Mouse (Mus musculus) spleen, adult 2 months (tissue): ENCODE measurements at regions not wholly inside any gene's neighbourhood (a gene's known extent, or its start where the extent isn't known, plus 50 kb on each side); places are given as distances from the start of the nearest gene placed in this dataset.

Source experiments
- DNase-seq, 2 experiments: peaks; one replicate each; pipeline versions ENCODE4 v3.0.0 to v3.0.0-alpha.2; 2012 to 2021; ENCODE audit warnings: low spot score in 2 of 2, low read depth in 1 of 2
- H3K27ac ChIP-seq: fragments of 200-500 bp; 2 replicates; pipeline ENCODE4 v1.5.1; 2012; ENCODE audit warnings: low read length, inconsistent platforms; ENCODE audit not compliant: insufficient read depth
- H3K27me3 ChIP-seq: fragments of 200-500 bp; 2 replicates; pipeline ENCODE4 v1.6.1; 2012; ENCODE audit warnings: mild to moderate bottlenecking, moderate library complexity, low read length, inconsistent platforms; ENCODE audit not compliant: control insufficient read depth, insufficient read depth
- H3K36me3 ChIP-seq: fragments of 200-500 bp; 2 replicates; pipeline ENCODE4 v1.6.1; 2012; ENCODE audit warnings: mild to moderate bottlenecking, low read length, inconsistent platforms; ENCODE audit not compliant: control insufficient read depth, insufficient read depth
- H3K4me1 ChIP-seq: fragments of 200-500 bp; 2 replicates; pipeline ENCODE4 v1.6.1; 2011; ENCODE audit warnings: inconsistent platforms; ENCODE audit not compliant: control insufficient read depth, insufficient read depth, insufficient read length
- H3K4me3 ChIP-seq: fragments of 200-500 bp; 2 replicates; pipeline ENCODE4 v1.5.1; 2011; ENCODE audit warnings: mild to moderate bottlenecking, inconsistent platforms; ENCODE audit not compliant: insufficient read depth, insufficient read length; ENCODE audit errors: extremely low read depth
- CTCF ChIP-seq: fragments of 200-500 bp; IDR thresholded peaks from 2 replicates; pipeline ENCODE4 v1.5.1; 2011; ENCODE audit warnings: mild to moderate bottlenecking, inconsistent platforms; ENCODE audit not compliant: insufficient read depth, insufficient read length, insufficient replicate concordance; ENCODE audit errors: extremely low read depth
- POLR2A ChIP-seq: fragments of 200-500 bp; IDR thresholded peaks from 2 replicates; pipeline ENCODE4 v1.6.1; 2011; ENCODE audit warnings: low read depth, low read length, inconsistent platforms
- WGBS: fragments of 180-500 bp; shearing (Covaris S2); methylation state at CpG from one replicate; pipeline ENCODE4 v1.1.7; 2018; 5-methylcytosine and 5-hydroxymethylcytosine counted together

DNA sequence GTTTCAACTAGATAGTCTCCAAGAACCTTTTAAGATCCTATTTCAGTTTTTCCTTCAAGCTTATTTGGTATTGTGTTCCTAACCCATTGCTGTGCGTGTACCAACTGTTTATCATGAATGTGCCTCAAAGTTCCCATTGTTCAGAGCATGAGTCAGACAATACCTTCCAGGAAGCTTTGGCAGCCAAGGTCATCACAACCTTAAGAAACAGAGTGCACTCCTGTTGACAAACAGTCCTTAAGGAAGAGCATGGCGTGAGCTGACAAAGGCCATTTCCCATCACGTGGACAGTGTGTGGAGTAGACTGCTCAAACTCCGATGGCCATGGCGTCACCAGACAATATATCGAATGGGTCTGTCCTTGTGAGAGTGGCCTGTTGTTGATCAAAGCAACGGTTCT, 96.9 kb upstream of the Zfp703 start:
- H3K27me3 ChIP-seq: no peaks in the 10 kb centered on the region
- no peak for DNase-seq
- no peaks in the 10 kb centered on the region for H3K4me1 ChIP-seq
- no peaks in the 10 kb centered on the region for H3K36me3 ChIP-seq
- H3K27ac ChIP-seq: no peak overlapping the region
- no peak overlapping the region for H3K4me3 ChIP-seq
- 85% methylated on average over 7 of the region's 7 CpGs for WGBS
- TF ChIP-seq POLR2A (no peak), CTCF (no peak)

- TF ChIP-seq POLR2A: no peak
- no peak for TF ChIP-seq CTCF
- no peaks in the 10 kb centered on the region for H3K36me3 ChIP-seq
- no peak overlapping the region for H3K27ac ChIP-seq
- DNase-seq: no peak
- H3K4me1 ChIP-seq: peaks cover 12% of the 10 kb centered on the region; the same call in 1 of the 2 replicates
- no peak overlapping the region for H3K4me3 ChIP-seq
- 85% methylated on average over 7 of the region's 7 CpGs for WGBS
- H3K27me3 ChIP-seq: no peaks in the 10 kb centered on the region
Observed at GRCm38 (mm10) chr8:26881268-26882120, 95.6 kb upstream of the Zfp703 start.

GRCm38 (mm10) chr8:26882616-26883015, 94.5 kb upstream of the Zfp703 start:
- no peak overlapping the region for H3K27ac ChIP-seq
- peaks cover 22% of the 10 kb centered on the region for H3K4me1 ChIP-seq
- 92% methylated on average over 5 of the region's 5 CpGs for WGBS
- DNase-seq: no peak
- H3K4me3 ChIP-seq: no peak overlapping the region
- no peaks in the 10 kb centered on the region for H3K36me3 ChIP-seq
- H3K27me3 ChIP-seq: no peaks in the 10 kb centered on the region
- TF ChIP-seq CTCF (no peak), POLR2A (no peak)

GRCm38 (mm10) chr8:26883285-26883684, 93.8 kb upstream of the Zfp703 start:
- Histone ChIP-seq H3K36me3 (no peaks in the 10 kb centered on the region), H3K4me1 (peaks cover 24% of the 10 kb centered on the region), H3K4me3 (no peak overlapping the region), H3K27ac (no peak overlapping the region), H3K27me3 (no peaks in the 10 kb centered on the region)
- TF ChIP-seq CTCF (no peak), POLR2A (no peak)
- 90% methylated on average over 5 of the region's 5 CpGs for WGBS
- no peak for DNase-seq

GRCm38 (mm10) chr8:26883770-26884169, 93.4 kb upstream of the Zfp703 start:
- no peak overlapping the region for H3K27ac ChIP-seq
- 49% methylated on average over 6 of the region's 6 CpGs for WGBS

DNA sequence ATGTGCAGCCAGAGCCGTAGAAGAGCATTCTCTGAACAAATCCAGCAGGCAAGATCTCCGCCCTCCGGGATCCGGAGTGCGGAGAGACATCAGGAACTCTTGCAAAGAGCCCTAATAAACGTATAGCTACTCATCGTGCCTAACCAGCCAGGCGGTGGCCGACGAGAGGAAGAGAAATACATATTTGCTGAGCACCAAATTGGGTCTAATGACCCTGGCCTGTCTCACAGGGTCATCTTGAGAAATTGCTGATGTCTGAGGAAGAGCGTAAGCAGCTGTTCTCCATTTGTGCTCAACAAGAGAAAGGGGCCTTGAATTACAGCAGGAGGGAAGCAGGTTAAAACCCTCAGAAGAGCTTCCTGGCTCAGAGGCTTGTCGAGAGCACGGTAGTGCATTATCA, 92.8 kb upstream of the Zfp703 start:
- Histone ChIP-seq H3K27ac (no peak overlapping the region), H3K36me3 (no peaks in the 10 kb centered on the region), H3K27me3 (no peaks in the 10 kb centered on the region), H3K4me3 (no peak overlapping the region), H3K4me1 (peaks cover 27% of the 10 kb centered on the region)
- DNase-seq: no peak
- TF ChIP-seq CTCF: no peak
- no peak for TF ChIP-seq POLR2A
- 77% methylated on average over 13 of the region's 13 CpGs for whole genome bisulfite sequencing

More at GRCm38 (mm10) chr8:26883770-26884169, 93.4 kb upstream of the Zfp703 start:
- Histone ChIP-seq H3K4me1 (peaks cover 27% of the 10 kb centered on the region), H3K4me3 (no peak overlapping the region), H3K36me3 (no peaks in the 10 kb centered on the region), H3K27me3 (no peaks in the 10 kb centered on the region)
- DNase-seq: no peak
- TF ChIP-seq CTCF (no peak), POLR2A (no peak)

- Histone ChIP-seq H3K27ac (no peak overlapping the region), H3K4me3 (no peak overlapping the region), H3K36me3 (no peaks in the 10 kb centered on the region), H3K27me3 (no peaks in the 10 kb centered on the region), H3K4me1 (peaks cover 27% of the 10 kb centered on the region)
- TF ChIP-seq POLR2A: no peak
- no peak for TF ChIP-seq CTCF
- WGBS: 44% methylated on average over 5 of the region's 5 CpGs
- no peak for DNase-seq
Observed at GRCm38 (mm10) chr8:26885365-26885764, 91.8 kb upstream of the Zfp703 start.
